Mouse (Mus musculus): ENCODE data around the gene Isg20l2. TPM values are rescaled to one million over a fixed set of nuclear protein-coding genes. Genes with fewer than 3 reads are reported as not detected.

Isg20l2 gene
- 14.0 and 17.6 TPM in 2 replicates for polyA plus RNA-seq (2012)

DNA sequence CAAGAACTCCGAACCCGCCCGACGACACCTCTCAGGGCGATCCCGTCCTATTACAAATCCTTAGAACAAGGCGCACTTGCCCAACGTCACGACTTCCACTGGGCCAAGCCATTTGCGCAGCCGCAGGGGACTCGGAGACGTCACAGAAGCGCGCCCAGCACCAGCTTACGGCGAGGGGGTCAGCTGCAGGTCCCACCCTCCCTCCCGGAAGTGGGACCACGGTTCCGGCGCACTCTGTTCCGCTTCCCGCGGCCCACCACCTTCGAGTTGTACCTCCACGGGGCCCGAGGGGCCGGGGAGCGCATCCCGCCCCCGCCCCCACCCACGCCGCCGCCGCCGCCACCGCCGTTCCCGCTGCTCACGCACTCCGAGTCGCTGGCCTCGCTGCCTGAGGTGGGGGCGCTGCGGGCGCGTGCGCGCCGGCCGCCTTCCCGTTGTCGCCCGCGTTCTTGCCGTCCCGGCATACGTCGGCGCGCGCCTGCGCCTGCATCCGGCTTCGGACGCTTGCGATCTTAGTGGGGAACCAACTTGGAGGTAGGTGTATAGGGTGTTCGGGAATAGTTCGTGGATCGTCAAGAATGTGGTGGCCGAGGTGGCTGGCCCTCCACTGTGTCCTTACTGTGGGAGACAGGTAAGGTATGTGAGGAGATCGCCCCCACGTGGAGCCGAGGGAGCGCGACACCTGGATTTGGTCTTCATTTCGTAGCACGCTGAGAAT lies at the start of gene Isg20l2, which contains the start of gene Rrnad1:
Isg20l2 (plus strand) TSS at position 237 of the 718 bp plus-strand sequence.
Rrnad1 (minus strand) TSS at position 640 of the 718 bp plus-strand sequence.
- no peak for TF ChIP-seq GATA1 (IDR thresholded peaks at IDR 0.05; ENCODE audit: low read length)

GRCm38 (mm10) chr3:87884291-87884690 lies 45.8 kb upstream of the Isg20l2 start:
- no peak for TF ChIP-seq GATA1 (IDR thresholded peaks at IDR 0.05; ENCODE audit: low read length)

- TF ChIP-seq GATA1 (IDR thresholded peaks at IDR 0.05; ENCODE audit: low read length), result no peak
Measured at GRCm38 (mm10) chr3:87884708-87885251, 45.3 kb upstream of the Isg20l2 start.

GRCm38 (mm10) chr3:87885281-87886003 lies 44.7 kb upstream of the Isg20l2 start, which contains the start of gene Prcc:
TSS of gene Prcc (minus strand) at chr3:87885608.
- no peak for TF ChIP-seq GATA1 (IDR thresholded peaks at IDR 0.05; ENCODE audit: low read length)

GRCm38 (mm10) chr3:87886004-87886365 lies 44.1 kb upstream of the Isg20l2 start:
- no peak for TF ChIP-seq GATA1 (IDR thresholded peaks at IDR 0.05; ENCODE audit: low read length)

DNA sequence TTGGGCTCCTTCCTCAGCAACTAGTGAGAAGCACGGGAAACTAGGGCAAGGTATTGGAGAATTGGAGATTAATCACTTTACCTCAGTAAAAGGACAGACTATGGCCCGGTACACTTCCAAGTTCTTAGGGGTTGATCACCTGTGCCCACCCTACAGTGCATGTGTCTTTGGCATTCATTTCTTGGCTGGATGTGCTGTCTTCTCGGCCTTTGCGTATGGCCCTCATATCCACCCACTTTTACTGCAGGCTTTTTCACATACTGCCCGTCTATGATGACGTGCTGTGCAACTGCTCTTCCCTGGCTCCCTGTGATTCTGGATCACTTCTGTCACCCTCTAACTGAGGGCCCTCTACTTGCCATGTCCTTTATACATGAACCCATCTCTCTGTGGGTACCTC lies 43.7 kb upstream of the Isg20l2 start:
- no peak for TF ChIP-seq GATA1 (IDR thresholded peaks at IDR 0.05; ENCODE audit: low read length)

DNA sequence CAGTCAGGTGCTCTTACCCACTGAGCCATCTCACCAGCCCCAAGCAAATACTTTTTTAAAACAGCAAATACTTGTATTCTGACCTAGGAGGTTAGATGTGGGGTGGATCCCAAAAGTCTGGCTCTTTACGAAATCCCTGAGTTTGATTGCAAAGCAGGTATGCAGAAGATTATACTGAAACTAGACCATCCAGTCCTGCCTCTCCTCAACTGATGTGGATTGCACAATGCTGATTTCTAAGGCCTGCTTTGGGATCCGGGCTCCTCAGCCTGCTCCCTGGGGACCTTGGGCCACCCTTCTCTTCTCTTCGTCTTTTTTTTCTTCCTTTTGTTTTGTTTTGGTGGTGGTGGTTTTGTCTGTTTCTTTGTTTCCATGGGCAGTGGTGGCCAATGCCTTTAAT lies 38.6 kb upstream of the Isg20l2 start:
- no peak for TF ChIP-seq GATA1 (IDR thresholded peaks at IDR 0.05; ENCODE audit: low read length)

GRCm38 (mm10) chr3:87893367-87893905 lies 36.7 kb upstream of the Isg20l2 start:
- TF ChIP-seq GATA1 (IDR thresholded peaks at IDR 0.05; ENCODE audit: low read length), result no peak

- TF ChIP-seq GATA1 (IDR thresholded peaks at IDR 0.05; ENCODE audit: low read length), result no peak
Measured at GRCm38 (mm10) chr3:87899266-87899665, 30.8 kb upstream of the Isg20l2 start.

DNA sequence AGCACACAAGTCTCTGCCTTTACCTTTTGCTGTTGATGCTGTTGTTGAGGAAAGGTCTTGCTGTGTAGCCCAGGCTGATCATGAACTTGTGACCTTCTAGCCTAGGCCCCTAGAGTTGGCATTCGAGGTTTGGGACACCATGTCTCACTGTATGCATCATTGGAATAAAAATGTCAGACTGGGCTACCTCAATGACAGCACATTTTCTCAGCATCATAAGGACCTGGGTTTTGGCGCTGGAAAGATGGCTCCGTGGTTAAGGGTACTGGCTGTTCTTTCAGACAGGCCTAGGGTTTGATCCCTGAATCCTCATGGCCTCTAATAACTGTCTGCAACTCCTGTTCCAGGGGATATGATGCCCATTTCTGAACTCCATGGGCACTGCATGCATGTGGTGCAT lies 30.3 kb upstream of the Isg20l2 start:
- TF ChIP-seq GATA1 (IDR thresholded peaks at IDR 0.05; ENCODE audit: low read length), result no peak

DNA sequence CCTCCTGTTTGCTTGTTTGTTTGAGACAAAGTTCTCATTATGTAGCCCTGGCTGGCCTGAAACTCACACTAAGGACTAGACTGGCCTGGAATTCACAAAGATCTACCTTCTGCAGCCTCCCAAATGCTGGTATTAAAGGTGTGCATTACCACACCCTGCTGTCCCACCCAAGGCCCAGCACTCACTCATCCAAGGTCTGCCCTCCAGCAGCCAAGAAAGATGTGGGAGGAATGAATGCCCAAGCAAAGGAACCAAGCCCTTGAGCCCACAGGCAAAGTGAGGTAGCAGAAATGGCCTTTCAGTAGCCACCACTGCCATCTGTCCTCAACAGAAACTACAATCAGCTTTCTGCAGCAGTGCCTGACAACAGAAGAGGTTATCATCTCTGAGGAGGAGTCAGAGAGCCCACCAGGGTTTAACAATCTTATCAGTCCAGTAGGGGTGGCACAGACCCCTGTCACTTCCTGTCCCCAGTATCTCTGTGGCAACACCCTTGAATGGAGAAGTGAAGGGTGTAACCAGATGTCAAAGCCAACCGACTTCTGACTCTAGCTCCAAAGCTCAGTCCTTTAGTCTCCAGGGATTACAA lies 29.0 kb upstream of the Isg20l2 start:
- peak; percentile 100 for TF ChIP-seq GATA1 (IDR thresholded peaks at IDR 0.05; ENCODE audit: low read length)

DNA sequence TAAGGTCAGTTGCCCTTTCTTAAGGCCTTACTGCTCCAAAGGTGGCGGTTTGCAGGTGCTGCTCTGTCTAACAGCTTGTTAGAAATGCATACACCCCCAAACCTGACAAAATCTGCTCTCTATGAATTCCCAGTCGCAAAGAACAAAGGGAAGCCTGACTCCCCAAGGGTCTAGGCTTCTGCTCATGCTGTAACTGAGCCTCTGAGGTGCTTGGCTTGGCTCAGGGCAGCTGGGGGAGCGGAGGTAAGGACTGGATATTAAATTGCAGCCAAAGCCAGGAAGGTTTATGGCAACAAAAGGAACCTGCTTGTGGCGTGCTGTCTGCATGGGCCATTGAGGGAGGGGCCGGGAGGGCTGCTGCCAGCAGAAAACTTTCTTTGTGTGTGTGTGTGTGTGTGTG lies 26.3 kb upstream of the Isg20l2 start:
- no peak for TF ChIP-seq GATA1 (IDR thresholded peaks at IDR 0.05; ENCODE audit: low read length)

DNA sequence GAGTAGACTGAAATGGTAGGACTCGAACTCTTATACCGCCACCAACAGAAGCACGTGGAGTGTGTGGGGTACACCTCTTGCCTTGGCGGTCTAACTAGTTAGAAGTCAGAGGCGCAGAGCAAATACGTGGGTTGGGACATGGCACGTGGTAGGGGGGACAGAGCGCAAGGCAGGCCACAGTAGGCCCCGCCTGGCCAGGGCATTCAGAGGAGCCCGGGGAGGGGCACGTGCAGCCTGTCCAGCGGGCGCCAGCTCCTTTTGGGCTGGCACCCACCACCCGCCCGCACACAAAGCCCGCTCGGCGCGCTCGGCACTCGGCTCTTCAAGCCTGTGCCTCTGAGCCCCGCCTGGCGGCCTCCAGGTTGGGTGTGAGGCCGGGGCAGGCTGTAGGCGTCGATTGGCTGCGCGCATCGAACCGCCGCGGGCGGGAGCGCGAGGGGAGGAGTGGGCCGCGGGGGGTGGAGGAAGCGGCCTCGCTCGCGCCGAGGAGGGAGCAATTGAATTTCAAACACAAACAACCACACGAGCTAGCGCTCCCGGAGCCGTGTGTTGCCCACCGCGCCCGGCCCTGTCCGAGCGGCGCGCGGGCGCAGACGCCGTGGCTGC lies 24.1 kb upstream of the Isg20l2 start, which contains the start of gene Hdgf:
Hdgf (plus strand) TSS at position 442 of the 606 bp plus-strand sequence.
- no peak for TF ChIP-seq GATA1 (IDR thresholded peaks at IDR 0.05; ENCODE audit: low read length)

- TF ChIP-seq GATA1 (IDR thresholded peaks at IDR 0.05; ENCODE audit: low read length), result no peak
Measured at GRCm38 (mm10) chr3:87906601-87906980, 23.5 kb upstream of the Isg20l2 start.

Data from G1E-ER4 (cell line).